Mouse (Mus musculus) bone marrow macrophage, adult 2 months (primary cell): ENCODE data around the gene Emid1. TPM values are rescaled to one million over a fixed set of nuclear protein-coding genes. Genes with fewer than 3 reads are reported as not detected.

Experiments
- H3K27ac ChIP-seq: 2 replicates; pipeline ENCODE4 v1.5.1; 2012; ENCODE audit warnings: low read depth, low read length; ENCODE audit not compliant: insufficient read depth
- H3K4me1 ChIP-seq: 2 replicates; pipeline ENCODE4 v1.6.1; 2012; ENCODE audit warnings: low read length; ENCODE audit not compliant: control insufficient read depth, insufficient read depth
- H3K4me3 ChIP-seq: 2 replicates; pipeline ENCODE4 v1.5.1; 2012; ENCODE audit warnings: mild to moderate bottlenecking, low read length, moderate library complexity; ENCODE audit not compliant: insufficient read depth
- CTCF ChIP-seq: IDR thresholded peaks from 2 replicates; pipeline ENCODE4 v1.5.1; 2012; ENCODE audit warnings: low read depth, mild to moderate bottlenecking, low read length, moderate library complexity
- POLR2A ChIP-seq: IDR thresholded peaks from 2 replicates; pipeline ENCODE4 v1.6.1; 2012; ENCODE audit warnings: mild to moderate bottlenecking, low read depth, low read length, borderline replicate concordance
- polyA plus RNA-seq: library from polyadenylated mRNA; stranded (reverse); fragments of >200 nt; gene quantifications from 2 replicates; pipeline ENCODE4 v1.2.4, GENCODE M21; 2012; ENCODE audit not compliant: missing spikeins, insufficient read depth, insufficient read length

The Emid1 gene
- polyA plus RNA-seq, 1 experiment = not detected

- no peak overlapping the region for H3K27ac ChIP-seq
- H3K4me3 ChIP-seq = no peak overlapping the region
- peaks cover 7% of the 10 kb centered on the region; the same call in 1 of the 2 replicates for H3K4me1 ChIP-seq
- TF ChIP-seq CTCF (no peak), POLR2A (no peak)
Measured at GRCm38 (mm10) chr11:5068126-5068971, 83.7 kb downstream of the Emid1 start.

GRCm38 (mm10) chr11:5067063-5067462, 85.0 kb downstream of the Emid1 start:
- Histone ChIP-seq H3K27ac (no peak overlapping the region), H3K4me3 (no peak overlapping the region), H3K4me1 (peaks cover 16% of the 10 kb centered on the region)
- TF ChIP-seq CTCF = no peak
- TF ChIP-seq POLR2A = no peak

- H3K4me3 ChIP-seq = peak within 1 kb of the TSS; percentile 66
- peak within 1 kb of the TSS; percentile 61 for H3K27ac ChIP-seq
- TF ChIP-seq CTCF (peak; percentile 76), POLR2A (no peak)
- H3K4me1 ChIP-seq = peaks cover 19% of the 10 kb centered on the region
Measured at GRCm38 (mm10) chr11:5065056-5065821, 86.8 kb downstream of the Emid1 start, which contains the start of gene Gas2l1. Gene Gas2l1 (minus strand): TSS chr11:5065327.

GRCm38 (mm10) chr11:5064282-5065055, 87.6 kb downstream of the Emid1 start:
- no peak overlapping the region for H3K27ac ChIP-seq
- TF ChIP-seq CTCF (no peak), POLR2A (no peak)
- H3K4me1 ChIP-seq = peaks cover 19% of the 10 kb centered on the region
- H3K4me3 ChIP-seq = peak overlapping the region; percentile 66

GRCm38 (mm10) chr11:5063561-5064281, 88.3 kb downstream of the Emid1 start:
- TF ChIP-seq POLR2A (no peak), CTCF (no peak)
- Histone ChIP-seq H3K27ac (no peak overlapping the region), H3K4me3 (peak overlapping the region; percentile 66; the same call in 1 of the 2 replicates), H3K4me1 (peaks cover 19% of the 10 kb centered on the region)

GRCm38 (mm10) chr11:5062860-5063505, 89.1 kb downstream of the Emid1 start:
- Histone ChIP-seq H3K27ac (no peak overlapping the region), H3K4me1 (peaks cover 22% of the 10 kb centered on the region), H3K4me3 (no peak overlapping the region)
- TF ChIP-seq CTCF (no peak), POLR2A (no peak)

GRCm38 (mm10) chr11:5062326-5062725, 89.7 kb downstream of the Emid1 start:
- TF ChIP-seq CTCF (no peak), POLR2A (no peak)
- H3K4me3 ChIP-seq = peak overlapping the region; percentile 45
- peaks cover 22% of the 10 kb centered on the region for H3K4me1 ChIP-seq
- H3K27ac ChIP-seq = no peak overlapping the region

GRCm38 (mm10) chr11:5061413-5062139, 90.5 kb downstream of the Emid1 start:
- H3K4me1 ChIP-seq = peaks cover 22% of the 10 kb centered on the region
- H3K4me3 ChIP-seq = peak overlapping the region; percentile 45
- TF ChIP-seq CTCF = no peak
- no peak for TF ChIP-seq POLR2A
- no peak overlapping the region for H3K27ac ChIP-seq
